Mouse (Mus musculus) spleen, adult 2 months (tissue): Measurements from ENCODE around the gene Uimc1.

ENCODE experiments used
- CTCF ChIP-seq: fragments of 200-500 bp; IDR thresholded peaks from 2 replicates; pipeline ENCODE4 v1.5.1; 2011; ENCODE audit warnings: mild to moderate bottlenecking, inconsistent platforms; ENCODE audit not compliant: insufficient read depth, insufficient read length, insufficient replicate concordance; ENCODE audit errors: extremely low read depth
- POLR2A ChIP-seq: fragments of 200-500 bp; IDR thresholded peaks from 2 replicates; pipeline ENCODE4 v1.6.1; 2011; ENCODE audit warnings: low read depth, low read length, inconsistent platforms

DNA sequence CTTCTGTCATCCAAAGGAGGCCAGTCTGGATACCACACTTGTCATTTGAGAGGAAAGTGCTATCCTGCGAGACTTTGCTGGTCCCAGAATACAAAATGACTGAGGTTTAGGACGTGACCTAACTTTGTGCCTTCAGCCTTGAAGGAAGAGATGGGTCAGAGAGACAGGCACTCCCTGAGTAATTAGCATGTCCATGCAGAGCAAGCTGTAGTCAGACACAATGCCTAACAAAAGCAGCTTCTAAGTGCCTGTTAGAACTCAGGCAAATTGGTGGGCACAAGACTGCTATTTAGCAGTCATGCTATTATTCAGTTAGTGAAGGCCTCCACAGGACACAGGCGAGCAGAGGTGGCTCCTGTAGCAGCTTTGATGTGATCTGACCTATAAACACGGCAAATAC, 77.8 kb downstream of the Uimc1 start:
- TF ChIP-seq CTCF: no peak
- TF ChIP-seq POLR2A: no peak
